Mouse (Mus musculus) brain, embryonic 14.5 days (tissue): ENCODE measurements around the gene Abcg4.
A peak's percentile ranks its signal among the peaks of the same experiment; 100 is the strongest.

Experiments used
- CTCF ChIP-seq: fragments of 200-500 bp; IDR thresholded peaks from 2 replicates; pipeline ENCODE4 v1.5.1; 2012; ENCODE audit warnings: inconsistent platforms, mild to moderate bottlenecking, moderate library complexity, borderline replicate concordance; ENCODE audit not compliant: insufficient read depth, insufficient read length; ENCODE audit errors: extremely low read depth
- POLR2A ChIP-seq: fragments of 200-500 bp; IDR thresholded peaks from 2 replicates; pipeline ENCODE4 v1.6.1; 2012; ENCODE audit warnings: mild to moderate bottlenecking, inconsistent platforms, borderline replicate concordance; ENCODE audit not compliant: poor library complexity, insufficient read depth, insufficient read length, severe bottlenecking; ENCODE audit errors: extremely low read depth

GRCm38 (mm10) chr9:44334396-44335330 lies 46.2 kb upstream of the Abcg4 start, which contains the start of gene H2afx:
- TF ChIP-seq POLR2A = peak; percentile 99
- no peak for TF ChIP-seq CTCF
